Mouse (Mus musculus): ENCODE results near the gene Tnnt2. TPM values are rescaled to one million over a fixed set of nuclear protein-coding genes. Genes with fewer than 3 reads are reported as not detected.

The Tnnt2 gene
- polyA plus RNA-seq, 1 experiment from 2014 or later: 5.7 TPM

DNA sequence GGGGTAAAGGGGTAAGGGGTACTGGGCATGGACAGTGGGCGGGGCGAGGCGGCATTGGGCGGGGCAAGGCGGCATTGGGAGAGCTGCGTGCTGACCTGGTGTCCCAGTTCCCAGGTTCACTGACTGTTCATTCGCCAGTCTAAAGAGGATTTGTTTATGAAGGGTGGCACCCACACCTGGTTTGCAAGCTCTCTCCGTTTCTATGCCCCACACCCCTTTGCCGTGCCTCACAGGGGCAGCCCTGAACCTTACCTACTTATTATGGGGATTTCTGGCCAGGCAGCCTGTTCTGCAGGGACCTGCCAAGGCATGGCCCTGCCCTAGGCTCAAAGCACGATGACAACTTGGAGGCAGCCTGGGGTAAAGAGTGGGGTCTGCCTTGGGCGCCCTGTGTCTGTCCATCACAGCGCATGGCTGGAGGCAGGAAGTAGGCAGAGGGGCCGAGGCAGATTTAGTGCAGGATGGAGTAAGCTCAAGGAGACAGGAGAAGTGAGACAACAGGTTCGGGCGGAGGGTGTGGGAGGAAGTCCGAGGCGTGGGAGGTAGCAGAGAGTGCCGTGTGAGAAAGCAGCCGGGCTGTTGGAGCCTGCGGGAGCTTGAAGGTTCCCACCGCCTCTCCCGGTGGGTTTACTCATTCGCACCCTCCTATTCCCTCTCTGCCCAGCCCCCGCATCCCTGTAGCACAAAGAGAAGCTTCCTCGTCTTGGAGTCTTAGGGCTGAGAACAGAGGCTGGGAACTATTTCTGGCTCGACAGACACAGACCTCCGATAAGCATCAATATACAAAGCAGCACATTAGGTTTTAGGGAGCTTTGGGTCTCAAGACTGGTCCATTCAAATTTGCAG, 42.6 kb upstream of the Tnnt2 start:
- 0 out of 2 replicates have a peak overlapping the region, but pooled peaks have one; percentile 6 for H3K9ac ChIP-seq (ENCODE audit: low read depth, low read length)
- H3K27ac ChIP-seq: peak overlapping the region; percentile 67
- DNase-seq (ENCODE audit: low spot score) (peak; percentile 89), ATAC-seq (replicated peaks; ENCODE audit: low FRiP score, low read depth) (peak; percentile 64)
- 0 out of 2 replicates have a peak, but pooled peaks cover 2% of the 10 kb centered on the region for H3K4me1 ChIP-seq (replicated peaks; ENCODE audit: insufficient read depth, low read length)
- no peaks in the 10 kb centered on the region for H3K9me3 ChIP-seq (replicated peaks; ENCODE audit: low read length)
- no peaks in the 10 kb centered on the region for H3K36me3 ChIP-seq (ENCODE audit: insufficient read depth, low read length)
- WGBS: 6% methylated on average over 27 of the region's 27 CpGs
- no peak for TF ChIP-seq CTCF (IDR thresholded peaks at IDR 0.05; ENCODE audit: low read depth)
- no peaks in the 10 kb centered on the region for H3K27me3 ChIP-seq (ENCODE audit: insufficient read depth, low read length)
- peak overlapping the region; percentile 13; the same call in 1 of the 2 replicates for H3K4me3 ChIP-seq (replicated peaks; ENCODE audit: low read depth, low read length)
- H3K4me2 ChIP-seq (ENCODE audit: low read length): peak overlapping the region; percentile 57

DNA sequence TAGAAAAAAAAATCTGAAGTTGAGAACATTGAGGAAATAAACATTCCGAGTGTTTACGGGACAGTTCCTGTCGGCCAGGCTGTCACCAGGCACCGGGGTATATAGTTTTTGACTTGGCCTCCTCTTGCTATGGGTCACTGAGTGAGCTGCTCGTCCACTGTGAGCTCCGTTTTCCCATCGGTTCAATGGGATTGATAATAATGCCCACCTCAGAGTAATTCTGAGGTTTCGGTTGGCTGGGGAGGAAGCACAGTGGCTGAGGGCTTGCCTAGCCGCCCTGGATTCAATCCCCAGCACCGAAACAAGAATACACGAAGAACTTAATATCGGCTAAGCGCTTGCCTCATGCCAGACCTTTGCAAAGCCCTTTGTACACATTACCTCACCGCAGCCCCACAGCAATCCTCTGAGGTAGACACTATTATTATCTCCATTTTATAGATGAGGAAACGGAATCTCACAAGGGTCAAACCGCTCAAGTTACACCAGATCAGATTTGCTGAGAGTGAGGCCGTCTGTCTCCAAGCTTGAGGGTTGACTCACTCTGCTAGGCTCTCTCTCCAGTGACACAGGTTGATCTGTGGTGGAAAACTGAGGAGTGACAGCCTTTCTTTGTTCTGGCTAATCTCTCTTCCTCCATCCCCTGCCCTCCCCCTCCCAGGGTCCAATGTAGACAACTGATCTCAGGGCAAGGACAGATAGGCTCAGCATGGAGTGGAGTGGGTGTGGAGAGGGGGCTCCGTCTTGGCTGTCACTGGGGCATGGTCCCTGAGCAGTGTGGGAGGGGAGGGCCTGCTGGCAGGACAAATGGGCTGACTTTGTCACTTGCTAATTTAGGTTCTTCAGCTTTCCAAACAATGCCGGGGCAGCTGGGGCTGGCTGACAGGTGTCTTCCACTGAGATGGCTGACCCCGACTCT, 41.7 kb upstream of the Tnnt2 start:
- DNase-seq (ENCODE audit: low spot score) (peak; percentile 60), ATAC-seq (replicated peaks; ENCODE audit: low FRiP score, low read depth) (peak; percentile 47)

DNA sequence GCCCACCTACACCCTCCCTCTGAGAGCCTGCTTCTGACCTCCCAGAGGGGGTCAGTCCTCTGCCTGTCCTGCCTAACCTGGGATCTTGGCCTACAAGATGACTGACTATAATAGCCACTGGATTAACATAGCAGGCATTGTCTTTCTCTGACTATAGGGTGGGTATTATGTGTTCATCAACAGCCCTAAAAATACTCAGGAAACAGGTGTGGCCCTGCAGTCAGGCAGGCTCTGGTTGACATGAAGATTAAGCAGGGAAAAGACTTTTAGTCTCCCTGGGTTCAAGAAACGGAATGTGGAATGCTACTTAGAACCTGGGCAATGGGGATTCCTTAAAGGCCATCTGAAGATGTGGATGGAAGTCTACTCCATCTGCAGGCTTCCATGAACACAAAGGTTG, 37.7 kb upstream of the Tnnt2 start:
- ATAC-seq (replicated peaks; ENCODE audit: low FRiP score, low read depth): no peak
- no peak overlapping the region for H3K4me3 ChIP-seq (replicated peaks; ENCODE audit: low read depth, low read length)
- no peaks in the 10 kb centered on the region for H3K36me3 ChIP-seq (ENCODE audit: insufficient read depth, low read length)
- TF ChIP-seq CTCF (IDR thresholded peaks at IDR 0.05; ENCODE audit: low read depth): no peak
- H3K9ac ChIP-seq (ENCODE audit: low read depth, low read length): no peak overlapping the region
- 86% methylated on average over 1 of the region's 1 CpGs for WGBS
- H3K27me3 ChIP-seq (ENCODE audit: insufficient read depth, low read length): no peaks in the 10 kb centered on the region
- no peak overlapping the region for H3K4me2 ChIP-seq (ENCODE audit: low read length)
- no peak for DNase-seq (ENCODE audit: low spot score)
- no peaks in the 10 kb centered on the region for H3K9me3 ChIP-seq (replicated peaks; ENCODE audit: low read length)
- H3K27ac ChIP-seq: no peak overlapping the region
- H3K4me1 ChIP-seq (replicated peaks; ENCODE audit: insufficient read depth, low read length): peaks cover 8% of the 10 kb centered on the region

More for the DNA sequence above, 41.7 kb upstream of the Tnnt2 start:
- H3K27me3 ChIP-seq (ENCODE audit: insufficient read depth, low read length): no peaks in the 10 kb centered on the region
- no peak for TF ChIP-seq CTCF (IDR thresholded peaks at IDR 0.05; ENCODE audit: low read depth)
- 12% methylated on average over 20 of the region's 20 CpGs for WGBS
- H3K4me2 ChIP-seq (ENCODE audit: low read length): peak overlapping the region; percentile 57
- H3K4me3 ChIP-seq (replicated peaks; ENCODE audit: low read depth, low read length): peak overlapping the region; percentile 13; the same call in 1 of the 2 replicates
- H3K9ac ChIP-seq (ENCODE audit: low read depth, low read length): no peak overlapping the region
- H3K36me3 ChIP-seq (ENCODE audit: insufficient read depth, low read length): no peaks in the 10 kb centered on the region
- no peaks in the 10 kb centered on the region for H3K9me3 ChIP-seq (replicated peaks; ENCODE audit: low read length)
- peak overlapping the region; percentile 67 for H3K27ac ChIP-seq
- H3K4me1 ChIP-seq (replicated peaks; ENCODE audit: insufficient read depth, low read length): no peaks in the 10 kb centered on the region

DNA sequence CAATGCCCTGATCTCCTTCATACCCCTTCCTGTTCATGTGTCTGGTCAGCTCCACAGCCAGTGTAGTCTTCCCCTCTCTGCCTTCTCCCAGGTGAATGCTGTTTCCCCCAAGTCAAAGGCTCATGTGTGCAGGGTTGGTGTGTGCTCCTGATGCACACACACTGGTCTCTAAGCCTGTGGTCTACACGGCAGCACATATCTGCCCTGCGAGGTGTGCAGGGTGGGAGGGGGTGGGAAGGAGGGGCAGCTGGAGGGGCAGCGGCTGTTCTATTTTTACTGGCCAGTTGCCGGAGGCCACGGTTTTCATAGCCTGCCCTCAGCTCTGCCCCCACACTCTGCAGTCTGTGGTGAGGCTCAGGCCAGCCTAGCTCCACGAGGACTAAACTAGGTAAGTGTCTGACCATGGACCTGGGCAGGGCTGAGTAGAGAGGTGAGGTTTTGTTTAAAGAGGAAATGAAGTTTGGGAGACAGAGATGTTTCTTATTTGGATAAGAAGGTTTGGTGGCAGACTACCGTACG, 37.0 kb upstream of the Tnnt2 start:
- no peak for TF ChIP-seq CTCF (IDR thresholded peaks at IDR 0.05; ENCODE audit: low read depth)
- Histone ChIP-seq H3K9me3 (replicated peaks; ENCODE audit: low read length) (no peaks in the 10 kb centered on the region), H3K4me2 (ENCODE audit: low read length) (no peak overlapping the region), H3K36me3 (ENCODE audit: insufficient read depth, low read length) (no peaks in the 10 kb centered on the region), H3K27ac (no peak overlapping the region), H3K4me1 (replicated peaks; ENCODE audit: insufficient read depth, low read length) (peaks cover 8% of the 10 kb centered on the region), H3K4me3 (replicated peaks; ENCODE audit: low read depth, low read length) (no peak overlapping the region), H3K9ac (ENCODE audit: low read depth, low read length) (no peak overlapping the region), H3K27me3 (ENCODE audit: insufficient read depth, low read length) (no peaks in the 10 kb centered on the region)
- ATAC-seq (replicated peaks; ENCODE audit: low FRiP score, low read depth) (no peak), DNase-seq (ENCODE audit: low spot score) (no peak)
- 27% methylated on average over 8 of the region's 8 CpGs for WGBS

DNA sequence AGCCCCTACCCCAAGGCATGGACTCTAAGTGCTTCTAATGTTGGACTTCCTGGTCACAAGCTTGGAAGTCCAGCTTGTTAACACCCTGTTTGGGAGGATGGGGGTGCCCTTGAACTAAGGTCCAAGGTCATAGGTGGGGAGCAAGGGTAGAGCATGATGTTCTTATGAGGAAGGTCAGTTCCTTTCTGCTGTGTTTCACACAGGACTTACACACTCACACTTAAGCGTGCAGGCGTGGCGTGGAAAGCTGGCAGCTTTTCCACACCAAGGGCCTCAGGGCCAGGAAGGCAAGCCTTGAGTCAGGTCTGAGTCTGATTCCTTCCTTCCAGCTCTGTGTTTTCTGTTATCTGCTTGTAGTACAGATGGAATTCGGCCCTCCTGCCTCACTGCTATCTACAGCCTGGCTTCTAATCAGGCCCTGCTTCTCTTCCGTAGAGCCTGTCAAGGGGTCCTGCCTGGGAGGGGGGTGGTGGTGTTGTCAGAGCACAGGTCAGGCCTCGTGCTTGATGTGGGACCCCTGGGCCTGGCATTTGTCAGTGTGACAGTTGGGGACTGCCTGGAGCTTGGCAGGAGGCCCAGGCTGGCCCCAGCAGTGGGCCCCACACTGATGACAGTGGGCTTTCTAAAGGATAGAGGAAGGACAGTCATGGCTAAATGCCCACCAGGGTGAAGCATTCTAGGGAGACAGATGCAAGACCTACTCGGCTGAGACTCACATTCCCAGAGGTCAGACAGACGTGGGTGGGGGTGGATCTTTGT, 35.8 kb upstream of the Tnnt2 start:
- no peak overlapping the region for H3K4me2 ChIP-seq (ENCODE audit: low read length)
- H3K36me3 ChIP-seq (ENCODE audit: insufficient read depth, low read length): no peaks in the 10 kb centered on the region
- H3K27ac ChIP-seq: no peak overlapping the region
- ATAC-seq (replicated peaks; ENCODE audit: low FRiP score, low read depth) (0 out of 2 replicates have a peak, but pooled peaks have one; percentile 47), DNase-seq (ENCODE audit: low spot score) (no peak)
- WGBS: 43% methylated on average over 8 of the region's 8 CpGs
- H3K27me3 ChIP-seq (ENCODE audit: insufficient read depth, low read length): no peaks in the 10 kb centered on the region
- TF ChIP-seq CTCF (IDR thresholded peaks at IDR 0.05; ENCODE audit: low read depth): no peak
- no peaks in the 10 kb centered on the region for H3K9me3 ChIP-seq (replicated peaks; ENCODE audit: low read length)
- peaks cover 8% of the 10 kb centered on the region for H3K4me1 ChIP-seq (replicated peaks; ENCODE audit: insufficient read depth, low read length)
- H3K4me3 ChIP-seq (replicated peaks; ENCODE audit: low read depth, low read length): no peak overlapping the region
- H3K9ac ChIP-seq (ENCODE audit: low read depth, low read length): no peak overlapping the region
